ENCODE assay signal across 9 mouse cellular contexts in the genomic region with DNA sequence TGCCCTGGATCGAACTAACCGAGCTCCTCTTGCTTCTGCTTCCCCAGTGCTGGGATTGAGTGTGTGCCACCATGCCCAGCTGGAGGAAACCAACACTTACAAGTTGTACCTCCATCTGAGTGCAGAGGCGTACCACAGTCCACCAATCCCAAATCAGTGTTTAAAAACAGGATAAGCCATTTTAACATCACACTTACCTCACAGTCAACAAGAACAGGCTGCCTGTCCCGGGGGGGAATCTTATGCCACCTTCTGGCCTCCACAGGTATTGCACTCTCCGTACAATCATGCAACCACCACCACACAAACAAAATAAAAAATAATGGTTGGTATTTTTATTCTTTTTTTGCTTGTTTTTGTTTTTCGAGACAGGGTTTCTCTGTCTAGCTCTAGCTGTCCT. TPM values are rescaled to one million over a fixed set of nuclear protein-coding genes. Genes with fewer than 3 reads are reported as not detected.
DNase-seq lines count a peak whose midpoint lies in the region; ATAC-seq and TF ChIP-seq lines count a peak whose summit lies in the region.
"Had no signal": no experiment of that assay in that cellular context is flagged by ENCODE, and none has a peak within 500 bp of the region (broad histone marks: within the 10 kb centered on the region; RNA-seq: fewer than 3 reads in every experiment).

No protein-coding gene starts in this region.

- peak in 1 of 2 experiments; percentile 25 for DNase-seq in heart, adult 2 months
- peak; percentile 37 for DNase-seq in thymus, adult 2 months
- DNase-seq in thymus, adult 18-20 months = no peak
- DNase-seq in cerebellum, postnatal 14 days = peak; percentile 46 to 66
- DNase-seq in kidney, postnatal 14 days = peak; percentile 44
- no peak for DNase-seq in right cerebral cortex, postnatal 25 days

- TF ChIP-seq POLR2A in heart, adult 2 months (IDR thresholded peaks at IDR 0.05; ENCODE audit: insufficient read depth, low read depth, low read length) = no peak
- no peak for TF ChIP-seq POLR2A in thymus, adult 2 months (IDR thresholded peaks at IDR 0.05; ENCODE audit: control insufficient read depth, extremely low read depth, insufficient read depth, low read length, poor library complexity)
- no peak for TF ChIP-seq POLR2A in small intestine, adult 2 months (IDR thresholded peaks at IDR 0.05; ENCODE audit: low read depth, low read length)

- no peak for TF ChIP-seq EP300 in heart, adult 2 months (IDR thresholded peaks at IDR 0.05; ENCODE audit: insufficient read depth, low read depth, low read length)

- TF ChIP-seq CTCF in heart, adult 2 months (IDR thresholded peaks at IDR 0.05) = peak; percentile 91
- TF ChIP-seq CTCF in thymus, adult 2 months (IDR thresholded peaks at IDR 0.05; ENCODE audit: borderline replicate concordance, control insufficient read depth, extremely low read depth, insufficient read depth, low read length, poor library complexity) = no peak
- TF ChIP-seq CTCF in small intestine, adult 2 months (IDR thresholded peaks at IDR 0.05; ENCODE audit: extremely low read depth, insufficient read length, insufficient replicate concordance, low read depth, low read length) = peak; percentile 67; the same call in 1 of the 2 replicates

- H3K79me2 ChIP-seq in heart, adult 2 months (replicated peaks; ENCODE audit: control insufficient read depth, insufficient read depth, low read length) = no peaks in the 10 kb centered on the region

- H3K4me3 ChIP-seq in heart, adult 2 months = no peak overlapping the region
- H3K4me3 ChIP-seq in heart, embryonic 11.5 days (ENCODE audit: low read depth, low read length) = no peak overlapping the region
- no peak overlapping the region for H3K4me3 ChIP-seq in thymus, adult 2 months (ENCODE audit: control insufficient read depth, insufficient read depth, low read length)
- no peak overlapping the region for H3K4me3 ChIP-seq in small intestine, adult 2 months (ENCODE audit: low read depth, low read length)
- H3K4me3 ChIP-seq: limb, embryonic 12.5 days had no signal

- intact Hi-C loops in heart, adult 2 months (cut with DNase I) = loop anchor here (1.0 to 10.0 kb wide), 2 partner anchors 73 to 337 kb away; no protein-coding TSS in a partner anchor

- H3K4me1 ChIP-seq in heart, adult 2 months (ENCODE audit: control insufficient read depth, insufficient read depth, low read length) = peaks cover 3% of the 10 kb centered on the region; the same call in 1 of the 2 replicates
- H3K4me1 ChIP-seq in heart, embryonic 11.5 days (ENCODE audit: control insufficient read depth, insufficient read depth, low read length) = peaks cover 4% of the 10 kb centered on the region; the same call in 1 of the 2 replicates
- no peaks in the 10 kb centered on the region for H3K4me1 ChIP-seq in thymus, adult 2 months (replicated peaks; ENCODE audit: control insufficient read depth, insufficient read depth, low read length)
- no peaks in the 10 kb centered on the region for H3K4me1 ChIP-seq in small intestine, adult 2 months (ENCODE audit: control insufficient read depth, insufficient read depth, insufficient read length, low read length)
- H3K4me1 ChIP-seq: limb, embryonic 12.5 days had no signal

- no peak for ATAC-seq in heart, embryonic 11.5 days (replicated peaks; ENCODE audit: insufficient number of reproducible peaks, low FRiP score, low TSS enrichment)

- H3K9ac ChIP-seq in heart, adult 2 months (ENCODE audit: low read depth, low read length) = no peak overlapping the region
- no peak overlapping the region for H3K9ac ChIP-seq in heart, embryonic 11.5 days (ENCODE audit: low read depth, low read length)
- H3K9ac ChIP-seq: limb, embryonic 12.5 days had no signal

- H3K4me2 ChIP-seq in heart, embryonic 11.5 days = no peak overlapping the region
- H3K4me2 ChIP-seq: limb, embryonic 12.5 days had no signal

- H3K36me3 ChIP-seq in heart, adult 2 months (ENCODE audit: control insufficient read depth, insufficient read depth, low read length) = peaks cover 6% of the 10 kb centered on the region
- peaks cover 24% of the 10 kb centered on the region for H3K36me3 ChIP-seq in heart, embryonic 11.5 days (ENCODE audit: control insufficient read depth, insufficient read depth, low read length)
- H3K36me3 ChIP-seq in thymus, adult 2 months (ENCODE audit: control insufficient read depth, insufficient read depth, low read length) = peaks cover 38% of the 10 kb centered on the region
- H3K36me3 ChIP-seq in small intestine, adult 2 months (ENCODE audit: control insufficient read depth, insufficient read depth, low read length) = peaks cover 38% of the 10 kb centered on the region

- no peaks in the 10 kb centered on the region for H3K27me3 ChIP-seq in heart, adult 2 months (ENCODE audit: control insufficient read depth, insufficient read depth, low read length)
- H3K27me3 ChIP-seq in heart, embryonic 11.5 days (ENCODE audit: control insufficient read depth, insufficient read depth, low read length) = no peaks in the 10 kb centered on the region
- no peaks in the 10 kb centered on the region for H3K27me3 ChIP-seq in thymus, adult 2 months (ENCODE audit: control insufficient read depth, insufficient read depth, low read length)
- H3K27me3 ChIP-seq in small intestine, adult 2 months (ENCODE audit: control insufficient read depth, insufficient read depth, low read length) = no peaks in the 10 kb centered on the region
- H3K27me3 ChIP-seq: limb, embryonic 12.5 days had no signal

- no peaks in the 10 kb centered on the region for H3K9me3 ChIP-seq in heart, embryonic 11.5 days (replicated peaks; ENCODE audit: control insufficient read depth, low read length)
- H3K9me3 ChIP-seq: limb, embryonic 12.5 days had no signal

- 90% methylated on average over 6 of the region's 6 CpGs for WGBS in heart, adult 2 months
- WGBS in heart, embryonic 11.5 days (ENCODE audit: insufficient replicate concordance) = 78% methylated on average over 6 of the region's 6 CpGs
- WGBS in thymus, adult 2 months = 90% methylated on average over 6 of the region's 6 CpGs
- 82% methylated on average over 6 of the region's 6 CpGs for WGBS in small intestine, adult 2 months

- no peak overlapping the region for H3K27ac ChIP-seq in heart, adult 2 months
- no peak overlapping the region for H3K27ac ChIP-seq in heart, embryonic 11.5 days (ENCODE audit: low read depth, low read length)
- no peak overlapping the region for H3K27ac ChIP-seq in thymus, adult 2 months (ENCODE audit: control insufficient read depth, insufficient read depth, low read length)
- H3K27ac ChIP-seq in small intestine, adult 2 months (ENCODE audit: insufficient read depth, low read depth, low read length) = no peak overlapping the region
- H3K27ac ChIP-seq: limb, embryonic 12.5 days had no signal

RNA-seq across cellular contexts. Expression of gene Strn3, which starts 50.0 kb away (rescaled TPM):
- 100 to 1,000 TPM; 106 to 114 TPM for total RNA-seq in heart, adult 2 months (2021)
- 24.6 and 57.9 TPM in 2 replicates for polyA plus RNA-seq in heart, adult 2 months (2012; rRNA removed)
- polyA plus RNA-seq in heart, embryonic 11.5 days (2014; fragmentation: Nextera tagmentation; extraction: Ambion mirVana) = 45.8 and 46.1 TPM in 2 replicates
- 18.4 and 22.2 TPM in 2 replicates for polyA plus RNA-seq in thymus, adult 2 months (2012; rRNA removed)
- polyA plus RNA-seq in small intestine, adult 2 months (2012; rRNA removed) = 5.0 and 9.6 TPM in 2 replicates

RNA-seq across cellular contexts. Expression of gene Ap4s1, which starts 50.9 kb away (rescaled TPM):
- total RNA-seq in heart, adult 2 months (2021) = 10 to 100 TPM; 52.0 to 65.4 TPM
- 20.4 and 31.1 TPM in 2 replicates for polyA plus RNA-seq in heart, adult 2 months (2012; rRNA removed)
- polyA plus RNA-seq in heart, embryonic 11.5 days (2014; fragmentation: Nextera tagmentation; extraction: Ambion mirVana) = 38.1 and 39.7 TPM in 2 replicates
- 10.3 and 13.2 TPM in 2 replicates for polyA plus RNA-seq in thymus, adult 2 months (2012; rRNA removed)
- polyA plus RNA-seq in small intestine, adult 2 months (2012; rRNA removed) = 1.1 and 3.2 TPM in 2 replicates

Comparison
In these comparisons a context has a peak if more than half of its experiments do, and no peak if none do; other contexts are left out.
1. DNase-seq: peak in thymus, adult 2 months (single experiment), cerebellum, postnatal 14 days (2 of 2) and kidney, postnatal 14 days (single experiment); none in thymus, adult 18-20 months (0 of 2) and right cerebral cortex, postnatal 25 days (single experiment).